Mouse (Mus musculus): ENCODE results near the gene Prmt8.

The Prmt8 gene

GRCm38 (mm10) chr6:127661717-127662292 is 107.5 kb downstream of the Prmt8 start:
- DNase-seq (ENCODE audit: low read depth), result no peak

- no peak for DNase-seq (ENCODE audit: low read depth)
Measured at GRCm38 (mm10) chr6:127659966-127660365, 109.3 kb downstream of the Prmt8 start.

GRCm38 (mm10) chr6:127659472-127659871 is 109.8 kb downstream of the Prmt8 start:
- DNase-seq (ENCODE audit: low read depth), result no peak

GRCm38 (mm10) chr6:127657152-127657551 is 112.1 kb downstream of the Prmt8 start:
- no peak for DNase-seq (ENCODE audit: low read depth)

- no peak for DNase-seq (ENCODE audit: low read depth)
Measured at GRCm38 (mm10) chr6:127655988-127656387, 113.3 kb downstream of the Prmt8 start.

GRCm38 (mm10) chr6:127641077-127641801 is 128.0 kb downstream of the Prmt8 start:
- DNase-seq (ENCODE audit: low read depth), result peak; percentile 47
